Mouse (Mus musculus) WW6 (cell line): Measurements from ENCODE around the gene Itga9.

ENCODE experiments used
- DNase-seq: peaks from one replicate; pipeline ENCODE4 v3.0.0-alpha.2; 2013; ENCODE audit warnings: low read depth, low spot score

Gene Itga9

GRCm38 (mm10) chr9:118728296-118728695 is 121.8 kb downstream of the Itga9 start:
- no peak for DNase-seq

GRCm38 (mm10) chr9:118728987-118729386 is 122.5 kb downstream of the Itga9 start:
- DNase-seq = no peak

GRCm38 (mm10) chr9:118730172-118730571 is 123.7 kb downstream of the Itga9 start:
- DNase-seq = no peak

GRCm38 (mm10) chr9:118730871-118731390 is 124.4 kb downstream of the Itga9 start:
- DNase-seq = no peak

GRCm38 (mm10) chr9:118731650-118732049 is 125.2 kb downstream of the Itga9 start:
- DNase-seq = no peak

DNA sequence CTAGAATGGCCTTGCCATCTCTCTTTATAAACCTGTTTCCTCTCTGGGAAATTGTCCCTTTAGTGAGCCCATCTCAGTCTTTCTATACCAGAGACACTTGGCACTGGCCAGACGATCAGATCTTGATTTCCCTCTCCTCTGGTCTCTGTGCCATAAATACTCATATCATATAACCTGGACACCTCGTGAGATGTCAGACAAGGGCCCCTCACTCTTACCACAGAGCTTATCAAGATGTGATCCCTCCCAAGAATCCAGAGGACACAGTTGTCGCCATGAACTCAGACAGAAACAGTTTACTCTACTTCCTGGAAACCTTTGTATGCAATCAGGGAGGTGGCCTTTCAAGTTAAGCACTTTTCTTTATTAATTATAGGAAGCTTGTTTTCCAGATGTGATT is 127.1 kb downstream of the Itga9 start:
- DNase-seq = no peak

GRCm38 (mm10) chr9:118737124-118737523 is 130.6 kb downstream of the Itga9 start:
- DNase-seq = no peak

- DNase-seq = no peak
Observed at GRCm38 (mm10) chr9:118737601-118738137, 131.2 kb downstream of the Itga9 start.

GRCm38 (mm10) chr9:118738311-118738710 is 131.8 kb downstream of the Itga9 start:
- no peak for DNase-seq

GRCm38 (mm10) chr9:118739071-118739470 is 132.6 kb downstream of the Itga9 start:
- DNase-seq = no peak

GRCm38 (mm10) chr9:118739659-118740058 is 133.2 kb downstream of the Itga9 start:
- no peak for DNase-seq

DNA sequence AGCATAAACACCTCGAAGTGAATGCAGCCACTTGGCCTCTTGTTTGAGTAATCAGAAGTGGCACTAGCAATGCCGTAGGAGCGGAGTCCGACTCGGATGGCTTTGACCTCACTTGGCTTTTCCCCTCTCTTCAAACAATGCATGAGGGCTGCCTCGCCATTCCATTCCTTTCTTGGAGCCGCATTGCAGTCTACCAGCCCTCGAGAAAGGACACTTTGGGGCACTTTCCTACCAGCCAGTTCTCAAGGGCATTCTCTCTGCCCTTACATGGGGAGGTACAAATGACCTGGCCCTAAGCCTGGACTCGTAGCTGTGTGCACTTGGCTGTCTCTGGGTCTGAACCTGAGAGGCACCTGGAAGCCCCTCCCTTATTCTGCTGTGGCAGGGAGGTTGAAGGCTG is 134.8 kb downstream of the Itga9 start:
- DNase-seq = no peak

GRCm38 (mm10) chr9:118749335-118749949 is 143.0 kb downstream of the Itga9 start:
- no peak for DNase-seq

DNA sequence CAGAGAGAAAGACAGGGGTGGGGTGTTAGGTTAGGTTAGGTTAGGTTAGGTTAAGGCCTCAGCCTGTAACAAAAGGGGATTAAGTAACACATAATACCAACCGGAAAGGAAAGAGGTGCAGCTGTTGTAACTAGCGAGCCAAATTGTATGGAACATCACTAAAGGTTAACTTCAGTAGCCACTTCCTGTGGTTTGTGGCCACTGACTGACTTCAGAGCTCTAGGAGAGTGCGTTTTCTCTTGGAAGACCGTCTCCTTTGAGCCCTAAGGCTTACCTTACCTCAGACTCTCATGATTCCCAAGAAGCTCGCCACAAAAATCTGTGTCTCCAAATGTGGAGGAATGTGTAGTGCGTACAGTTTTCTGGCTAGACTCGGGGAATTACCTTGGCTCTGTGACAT is 144.3 kb downstream of the Itga9 start:
- DNase-seq = no peak

- no peak for DNase-seq
Observed at GRCm38 (mm10) chr9:118752376-118752775, 145.9 kb downstream of the Itga9 start.

GRCm38 (mm10) chr9:118759462-118759861 is 153.0 kb downstream of the Itga9 start:
- no peak for DNase-seq

- DNase-seq = no peak
Observed at GRCm38 (mm10) chr9:118761953-118762590, 155.6 kb downstream of the Itga9 start.

GRCm38 (mm10) chr9:118762759-118763158 is 156.3 kb downstream of the Itga9 start:
- no peak for DNase-seq

- no peak for DNase-seq
Observed at GRCm38 (mm10) chr9:118763203-118763602, 156.7 kb downstream of the Itga9 start.

- no peak for DNase-seq
Observed at GRCm38 (mm10) chr9:118763646-118764045, 157.2 kb downstream of the Itga9 start.

- DNase-seq = no peak
Observed at GRCm38 (mm10) chr9:118765059-118765458, 158.6 kb downstream of the Itga9 start.

DNA sequence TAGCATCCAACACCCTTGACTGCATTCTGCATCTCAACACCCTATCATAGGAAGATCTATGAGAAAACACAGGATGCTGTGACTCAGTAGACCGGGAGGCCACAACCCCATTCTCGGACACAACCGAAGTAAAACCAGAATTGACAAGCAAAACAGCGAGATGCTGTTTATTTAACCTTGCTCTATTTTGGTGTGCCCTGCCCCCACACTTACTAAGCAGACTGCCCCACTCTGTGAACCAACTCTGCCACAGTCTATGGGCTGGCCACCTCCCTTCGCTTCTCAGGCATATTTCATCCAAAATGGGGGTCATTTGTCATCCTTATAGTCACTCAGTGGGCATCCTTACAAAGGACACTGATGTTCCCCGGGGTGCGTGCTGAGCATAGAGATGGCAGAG is 160.5 kb downstream of the Itga9 start:
- no peak for DNase-seq

- DNase-seq = no peak
Observed at GRCm38 (mm10) chr9:118768596-118768995, 162.1 kb downstream of the Itga9 start.
